Mouse (Mus musculus) megakaryocyte, embryonic 14.5 days (primary cell): ENCODE measurements around the gene Gm49450.

ENCODE experiments used
- FLI1 ChIP-seq: IDR thresholded peaks from 2 replicates; pipeline ENCODE4 v1.6.1; 2012; ENCODE audit warnings: low read length, inconsistent platforms, mixed read lengths
- GATA1 ChIP-seq: IDR thresholded peaks from 3 replicates; pipeline ENCODE4 v1.6.1; 2012; ENCODE audit warnings: mixed read lengths, low read length, inconsistent platforms, borderline replicate concordance

- TF ChIP-seq GATA1 (no peak), FLI1 (no peak)
These were observed 36.3 kb downstream of the Gm49450 start for GRCm38 (mm10) chr15:98917091-98917490.
